Mouse (Mus musculus) liver, adult 2 months (tissue): ENCODE measurements around the gene Gm49387. TPM values are rescaled to one million over a fixed set of nuclear protein-coding genes. Genes with fewer than 3 reads are reported as not detected.

ENCODE experiments used
- DNase-seq: peaks from one replicate; pipeline ENCODE4 v3.0.0-alpha.2; 2011; ENCODE audit warnings: low read depth, low spot score; ENCODE audit errors: extremely low read depth
- H3K27ac ChIP-seq: fragments of 200-500 bp; replicated peaks from 2 replicates; pipeline ENCODE4 v1.5.1; 2012; ENCODE audit warnings: low read depth, mild to moderate bottlenecking, control low read depth, inconsistent platforms, low read length; ENCODE audit not compliant: insufficient read depth
- H3K27me3 ChIP-seq: fragments of 200-500 bp; 2 replicates; pipeline ENCODE4 v1.6.1; 2012; ENCODE audit warnings: mild to moderate bottlenecking, moderate library complexity, low read length, inconsistent platforms; ENCODE audit not compliant: control insufficient read depth, insufficient read depth
- H3K36me3 ChIP-seq: fragments of 200-500 bp; 2 replicates; pipeline ENCODE4 v1.6.1; 2012; ENCODE audit warnings: low read length, inconsistent platforms; ENCODE audit not compliant: control insufficient read depth, insufficient read depth
- H3K4me1 ChIP-seq: fragments of 200-500 bp; 2 replicates; pipeline ENCODE4 v1.6.1; 2011; ENCODE audit warnings: low read length; ENCODE audit not compliant: control insufficient read depth, insufficient read depth
- H3K4me3 ChIP-seq: fragments of 200-500 bp; 2 replicates; pipeline ENCODE4 v1.5.1; 2011; ENCODE audit warnings: low read depth, mild to moderate bottlenecking, control low read depth, low read length, moderate library complexity; ENCODE audit not compliant: insufficient read depth
- H3K79me2 ChIP-seq: fragments of 200-500 bp; 2 replicates; pipeline ENCODE4 v1.6.1; 2012; ENCODE audit warnings: inconsistent platforms, mild to moderate bottlenecking, low read length, moderate library complexity; ENCODE audit not compliant: control insufficient read depth, insufficient read depth
- H3K9ac ChIP-seq: fragments of 200-500 bp; 2 replicates; pipeline ENCODE4 v1.6.1; 2012; ENCODE audit warnings: low read depth, mild to moderate bottlenecking, control low read depth, inconsistent platforms, low read length
- CTCF ChIP-seq: fragments of 200-500 bp; IDR thresholded peaks from 2 replicates; pipeline ENCODE4 v1.5.1; 2011; ENCODE audit warnings: low read depth, low read length, control low read depth
- POLR2A ChIP-seq: fragments of 200-500 bp; IDR thresholded peaks from 2 replicates; pipeline ENCODE4 v1.6.1; 2011; ENCODE audit warnings: low read length, control low read depth; ENCODE audit not compliant: insufficient read depth; ENCODE audit errors: extremely low read depth
- whole genome bisulfite sequencing: fragments of 180-500 bp; shearing (Covaris S2); methylation state at CpG from one replicate; pipeline ENCODE4 v1.1.7; 2018; 5-methylcytosine and 5-hydroxymethylcytosine counted together
- polyA plus RNA-seq: library from polyadenylated mRNA; depleted of rRNA; stranded (reverse); fragments of >200 nt; gene quantifications from 2 replicates; pipeline ENCODE4 v1.2.3, GENCODE M21; 2012; rRNA removed
- total RNA-seq: library from RNA; depleted of rRNA; stranded (reverse); fragments of >200 nt; gene quantifications from 2 replicates; pipeline ENCODE4 v1.2.3, GENCODE M21; 2014; rRNA removed

Gene Gm49387
- total and polyA plus RNA-seq, 2 experiments: 2.6 TPM; not detected in 1

DNA sequence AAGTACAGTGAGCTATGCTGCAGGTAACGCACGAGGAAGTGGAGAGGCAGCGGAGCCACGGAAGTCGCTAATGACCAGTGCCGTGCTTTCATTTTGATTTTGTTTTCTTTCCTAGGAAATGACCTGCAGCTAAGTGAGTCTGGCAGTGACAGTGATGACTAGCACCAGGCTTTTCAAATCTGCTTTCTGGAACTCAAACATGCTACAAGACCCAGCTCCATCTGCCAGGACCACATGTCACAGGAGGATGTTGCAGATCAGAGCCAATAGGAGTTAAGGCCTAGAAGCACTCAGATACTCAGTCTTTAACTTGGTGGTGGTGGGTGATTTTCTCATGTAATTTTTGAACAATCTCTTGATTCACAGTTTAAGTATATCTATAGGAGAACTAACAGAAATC is 134.2 kb downstream of the Gm49387 start:
- no peaks in the 10 kb centered on the region for H3K79me2 ChIP-seq
- no peak overlapping the region for H3K27ac ChIP-seq
- peaks cover 57% of the 10 kb centered on the region for H3K36me3 ChIP-seq
- no peaks in the 10 kb centered on the region for H3K27me3 ChIP-seq
- no peak for TF ChIP-seq POLR2A
- no peak for TF ChIP-seq CTCF
- no peak for DNase-seq
- 97% methylated on average over 6 of the region's 6 CpGs for WGBS
- no peak overlapping the region for H3K9ac ChIP-seq
- no peak overlapping the region for H3K4me3 ChIP-seq
- no peaks in the 10 kb centered on the region for H3K4me1 ChIP-seq

DNA sequence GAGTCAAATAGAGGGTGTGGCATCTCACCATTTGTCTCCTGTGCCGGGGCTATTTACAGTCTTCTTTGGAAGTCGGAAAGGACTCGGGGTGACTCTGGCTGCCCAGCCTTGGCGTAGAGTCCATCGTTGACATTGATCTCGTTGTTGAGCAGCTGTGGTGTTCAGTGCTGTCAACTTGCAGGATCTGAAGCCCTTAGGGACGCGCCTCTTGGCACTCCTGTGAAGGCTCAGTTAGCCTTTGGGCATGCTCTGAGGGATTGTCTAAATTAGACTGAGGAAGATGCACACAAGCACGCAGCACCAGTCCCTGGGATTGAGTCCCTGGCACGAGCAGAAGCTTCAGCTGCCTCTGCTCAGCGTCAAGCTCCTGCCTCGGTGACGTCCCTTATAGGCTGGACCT is 137.3 kb downstream of the Gm49387 start:
- no peak for DNase-seq
- Histone ChIP-seq H3K27me3 (no peaks in the 10 kb centered on the region), H3K4me1 (no peaks in the 10 kb centered on the region), H3K9ac (no peak overlapping the region), H3K27ac (no peak overlapping the region), H3K36me3 (peaks cover 60% of the 10 kb centered on the region), H3K4me3 (no peak overlapping the region), H3K79me2 (no peaks in the 10 kb centered on the region)
- 91% methylated on average over 13 of the region's 13 CpGs for WGBS
- no peak for TF ChIP-seq CTCF
- TF ChIP-seq POLR2A: no peak

Other genes with a start within 250 kb of the Gm49387 start
- 37.1 and 37.7 TPM in 2 replicates for gene Sh3bp5, start 204.8 kb downstream of the Gm49387 start, total RNA-seq
- gene Sh3bp5, start 204.8 kb downstream of the Gm49387 start, polyA plus RNA-seq: 22.6 and 26.1 TPM in 2 replicates
- gene Eaf1, start 146.5 kb downstream of the Gm49387 start, total RNA-seq: 10.8 and 14.6 TPM in 2 replicates
- gene Eaf1, start 146.5 kb downstream of the Gm49387 start, polyA plus RNA-seq: 24.1 and 24.4 TPM in 2 replicates
- gene Mettl6, start 145.8 kb downstream of the Gm49387 start, total RNA-seq: 11.2 and 11.9 TPM in 2 replicates
- gene Mettl6, start 145.8 kb downstream of the Gm49387 start, polyA plus RNA-seq: 2.6 and 5.4 TPM in 2 replicates
- under 0.01 TPM in 1 of 2 replicates, not detected in the other for gene Colq, start 49.5 kb downstream of the Gm49387 start, total RNA-seq
- gene Colq, start 49.5 kb downstream of the Gm49387 start, polyA plus RNA-seq: 0.06 and 0.09 TPM in 2 replicates
- 42.3 and 60.7 TPM in 2 replicates for gene Btd, start 150 bp upstream of the Gm49387 start, total RNA-seq
- 91.4 and 103 TPM in 2 replicates for gene Btd, start 150 bp upstream of the Gm49387 start, polyA plus RNA-seq
- 569 and 647 TPM in 2 replicates for gene Hacl1, start 408 bp upstream of the Gm49387 start, total RNA-seq
- gene Hacl1, start 408 bp upstream of the Gm49387 start, polyA plus RNA-seq: 592 and 631 TPM in 2 replicates
- gene Ankrd28, start 189.8 kb upstream of the Gm49387 start, total RNA-seq: 23.1 and 27.7 TPM in 2 replicates
- 3.4 and 4.0 TPM in 2 replicates for gene Ankrd28, start 189.8 kb upstream of the Gm49387 start, polyA plus RNA-seq